ENCODE assay signal across 12 mouse cellular contexts in the genomic region with DNA sequence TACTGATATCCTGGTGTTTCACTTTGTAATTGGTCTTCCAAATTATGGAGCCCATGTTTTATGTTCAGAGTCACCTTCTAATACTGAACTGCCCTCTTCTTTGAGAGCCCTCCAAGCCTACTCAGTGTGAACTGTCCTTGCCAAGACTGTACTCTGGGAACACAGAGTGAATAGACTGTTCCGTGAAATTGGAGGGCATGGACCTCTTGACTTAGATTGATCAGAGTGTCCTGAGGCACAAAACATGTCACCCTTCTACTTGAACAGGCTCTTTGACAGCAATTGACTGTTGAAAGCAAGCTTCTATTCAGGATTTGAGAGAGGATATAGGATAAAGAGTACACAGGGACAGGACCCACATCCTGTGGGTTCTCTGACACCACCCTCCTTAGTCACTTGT.
"Had no signal": no experiment of that assay in that cellular context is flagged by ENCODE, and none has a peak within 500 bp of the region (broad histone marks: within the 10 kb centered on the region; RNA-seq: fewer than 3 reads in every experiment).

No protein-coding gene starts in this region.

- H3K36me3 ChIP-seq: limb, embryonic 13.5 days; midbrain, embryonic 12.5 days; neural tube, embryonic 13.5 days had no signal

- ATAC-seq: midbrain, embryonic 16.5 days had no signal

- H3K4me2 ChIP-seq: limb, embryonic 13.5 days; midbrain, embryonic 12.5 days; neural tube, embryonic 13.5 days had no signal

- H3K9ac ChIP-seq: limb, embryonic 13.5 days; liver, embryonic 14.5 days; midbrain, embryonic 12.5 days; neural tube, embryonic 13.5 days had no signal

- H3K4me3 ChIP-seq: layer of hippocampus, adult 2 months; limb, embryonic 13.5 days; midbrain, embryonic 12.5 days; neural tube, embryonic 13.5 days had no signal

- H3K4me1 ChIP-seq: limb, embryonic 13.5 days; midbrain, embryonic 12.5 days; neural tube, embryonic 13.5 days had no signal

- H3K27ac ChIP-seq: kidney, postnatal 0 days; layer of hippocampus, adult 2 months; limb, embryonic 13.5 days; liver, embryonic 14.5 days; midbrain, embryonic 12.5 days; neural tube, embryonic 13.5 days had no signal

- H3K9me3 ChIP-seq: limb, embryonic 13.5 days; midbrain, embryonic 12.5 days; neural tube, embryonic 13.5 days had no signal

- DNase-seq: retina, postnatal 1 day; right cerebral cortex, postnatal 4 days; spleen, adult 18-20 months; thymus, adult 18-20 months; thymus, postnatal 14 days had no signal
